Mouse (Mus musculus) cortical plate, adult 2 months (tissue): ENCODE results near the gene Selenoh. TPM values are rescaled to one million over a fixed set of nuclear protein-coding genes. Genes with fewer than 3 reads are reported as not detected.
A peak's percentile ranks its signal among the peaks of the same experiment; 100 is the strongest.

Source experiments
- H3K27ac ChIP-seq: fragments of 200-500 bp; 2 replicates; pipeline ENCODE4 v1.5.1; 2012; ENCODE audit warnings: low read length, control low read depth, inconsistent platforms; ENCODE audit not compliant: insufficient read depth
- H3K4me1 ChIP-seq: fragments of 200-500 bp; 2 replicates; pipeline ENCODE4 v1.6.1; 2011; ENCODE audit warnings: low read length; ENCODE audit not compliant: control insufficient read depth, insufficient read depth
- H3K4me3 ChIP-seq: fragments of 200-500 bp; 2 replicates; pipeline ENCODE4 v1.5.1; 2011; ENCODE audit warnings: mild to moderate bottlenecking, low read length, control low read depth; ENCODE audit not compliant: insufficient read depth
- CTCF ChIP-seq: fragments of 200-500 bp; IDR thresholded peaks from 2 replicates; pipeline ENCODE4 v1.5.1; 2011; ENCODE audit warnings: mild to moderate bottlenecking, control low read depth, low read length; ENCODE audit not compliant: insufficient read depth; ENCODE audit errors: extremely low read depth
- POLR2A ChIP-seq: fragments of 200-500 bp; IDR thresholded peaks from 2 replicates; pipeline ENCODE4 v1.6.1; 2011; ENCODE audit warnings: mild to moderate bottlenecking, low read length, control low read depth; ENCODE audit not compliant: insufficient read depth; ENCODE audit errors: extremely low read depth
- polyA plus RNA-seq: library from polyadenylated mRNA; depleted of rRNA; stranded (reverse); fragments of >200 nt; gene quantifications from 2 replicates; pipeline ENCODE4 v1.2.3, GENCODE M21; 2012; rRNA removed

Selenoh gene
- 50.4 and 53.7 TPM in 2 replicates for polyA plus RNA-seq

GRCm38 (mm10) chr2:84670569-84670933, at the start of gene Selenoh:
TSS of gene Selenoh (minus strand) at chr2:84670770.
- TF ChIP-seq CTCF (no peak), POLR2A (peak; percentile 74)
- H3K27ac ChIP-seq: peak within 1 kb of the TSS; percentile 31; the same call in 1 of the 2 replicates
- peak within 1 kb of the TSS; percentile 86 for H3K4me3 ChIP-seq
- peaks cover 2% of the 10 kb centered on the region; the same call in 1 of the 2 replicates for H3K4me1 ChIP-seq

- H3K27ac ChIP-seq: no peak overlapping the region
- no peak for TF ChIP-seq POLR2A
- no peak for TF ChIP-seq CTCF
Observed at GRCm38 (mm10) chr2:84717357-84717756, 46.8 kb upstream of the Selenoh start.

GRCm38 (mm10) chr2:84716423-84717355, 46.1 kb upstream of the Selenoh start:
- TF ChIP-seq CTCF (no peak), POLR2A (no peak)
- Histone ChIP-seq H3K4me3 (peak overlapping the region; percentile 62), H3K27ac (peak overlapping the region; percentile 82), H3K4me1 (peaks cover 2% of the 10 kb centered on the region; the same call in 1 of the 2 replicates)

More at GRCm38 (mm10) chr2:84717357-84717756, 46.8 kb upstream of the Selenoh start:
- Histone ChIP-seq H3K4me3 (no peak overlapping the region), H3K4me1 (peaks cover 2% of the 10 kb centered on the region; the same call in 1 of the 2 replicates)

- Histone ChIP-seq H3K4me1 (peaks cover 2% of the 10 kb centered on the region; the same call in 1 of the 2 replicates), H3K27ac (peak overlapping the region; percentile 82), H3K4me3 (peak overlapping the region; percentile 62)
- TF ChIP-seq CTCF (no peak), POLR2A (peak; percentile 54)
Observed at GRCm38 (mm10) chr2:84715562-84716361, 45.2 kb upstream of the Selenoh start.

GRCm38 (mm10) chr2:84714811-84715561, 44.4 kb upstream of the Selenoh start, which contains the start of gene Zdhhc5:
TSS of gene Zdhhc5 (minus strand) at chr2:84715180.
- peak within 1 kb of the TSS; percentile 62 for H3K4me3 ChIP-seq
- TF ChIP-seq CTCF: no peak
- TF ChIP-seq POLR2A: peak; percentile 85
- H3K27ac ChIP-seq: peak within 1 kb of the TSS; percentile 96
- H3K4me1 ChIP-seq: peaks cover 2% of the 10 kb centered on the region; the same call in 1 of the 2 replicates

- no peak for TF ChIP-seq POLR2A
- no peak for TF ChIP-seq CTCF
- peaks cover 2% of the 10 kb centered on the region; the same call in 1 of the 2 replicates for H3K4me1 ChIP-seq
- peak overlapping the region; percentile 96 for H3K27ac ChIP-seq
- peak overlapping the region; percentile 62 for H3K4me3 ChIP-seq
Observed at GRCm38 (mm10) chr2:84714422-84714810, 43.8 kb upstream of the Selenoh start.

- Histone ChIP-seq H3K4me1 (peaks cover 4% of the 10 kb centered on the region; the same call in 1 of the 2 replicates), H3K4me3 (no peak overlapping the region), H3K27ac (no peak overlapping the region)
- TF ChIP-seq POLR2A (no peak), CTCF (no peak)
Observed at GRCm38 (mm10) chr2:84711898-84712297, 41.3 kb upstream of the Selenoh start.

- Histone ChIP-seq H3K4me3 (no peak overlapping the region), H3K27ac (no peak overlapping the region), H3K4me1 (peaks cover 1% of the 10 kb centered on the region; the same call in 1 of the 2 replicates)
- TF ChIP-seq CTCF: no peak
- TF ChIP-seq POLR2A: no peak
Observed at GRCm38 (mm10) chr2:84707523-84707922, 37.0 kb upstream of the Selenoh start.
